Mouse (Mus musculus) stomach, postnatal 0 days (tissue): ENCODE data around the gene Psmd2. TPM values are rescaled to one million over a fixed set of nuclear protein-coding genes. Genes with fewer than 3 reads are reported as not detected.

ENCODE experiments used
- ATAC-seq: fragments of 200-750 bp; cut with Nextera tagmentation; 2 replicates; pipeline ENCODE4 v1.8.0; 2017; ENCODE audit not compliant: low FRiP score, low TSS enrichment
- DNase-seq: peaks from one replicate; pipeline ENCODE4 v3.0.0-alpha.2; 2016; ENCODE audit warnings: low spot score
- H3K27ac ChIP-seq: fragments of 300-500 bp; sonication (generic); replicated peaks from 2 replicates; pipeline ENCODE4 v1.5.1; 2014; ENCODE audit warnings: mild to moderate bottlenecking, control low read depth
- H3K27me3 ChIP-seq: fragments of 300-500 bp; sonication (generic); 2 replicates; pipeline ENCODE4 v1.6.1; 2014; ENCODE audit warnings: low read length; ENCODE audit not compliant: control insufficient read depth, insufficient read depth
- H3K36me3 ChIP-seq: fragments of 300-500 bp; sonication (generic); 2 replicates; pipeline ENCODE4 v1.6.1; 2014; ENCODE audit warnings: low read length, mixed read lengths; ENCODE audit not compliant: control insufficient read depth, insufficient read depth
- H3K4me1 ChIP-seq: fragments of 300-500 bp; sonication (generic); replicated peaks from 2 replicates; pipeline ENCODE4 v1.6.1; 2014; ENCODE audit warnings: antibody characterized with exemption; ENCODE audit not compliant: control insufficient read depth, insufficient read depth
- H3K4me2 ChIP-seq: fragments of 300-500 bp; sonication (generic); replicated peaks from 2 replicates; pipeline ENCODE4 v1.6.1; 2014; ENCODE audit warnings: low read depth, mild to moderate bottlenecking, control low read depth, moderate library complexity
- H3K4me3 ChIP-seq: fragments of 300-500 bp; sonication (generic); 2 replicates; pipeline ENCODE4 v1.5.1; 2014; ENCODE audit warnings: low read depth, low read length, control low read depth
- H3K9ac ChIP-seq: fragments of 300-500 bp; sonication (generic); 2 replicates; pipeline ENCODE4 v1.6.1; 2014; ENCODE audit warnings: mild to moderate bottlenecking, low read length, control low read depth, mixed read lengths
- H3K9me3 ChIP-seq: fragments of 300-500 bp; sonication (generic); 2 replicates; pipeline ENCODE4 v1.6.1; 2016; ENCODE audit warnings: low read length; ENCODE audit not compliant: control insufficient read depth
- CTCF ChIP-seq: IDR thresholded peaks from 2 replicates; pipeline ENCODE4 v1.5.1; 2016; ENCODE audit warnings: antibody characterized with exemption, low read depth, mild to moderate bottlenecking, moderate library complexity
- EP300 ChIP-seq: optimal IDR thresholded peaks from 2 replicates; pipeline ENCODE3; 2016; ENCODE audit warnings: antibody characterized with exemption
- WGBS: fragments of 180-500 bp; shearing (Covaris S2); extraction: QIAGEN DNeasy Blood & Tissue Kit; methylation state at CpG from one replicate; pipeline ENCODE4 v1.1.7; 2014; 5-methylcytosine and 5-hydroxymethylcytosine counted together
- microRNA counts: library from miRNA; unstranded; fragments of <30 nt; microRNA quantifications from one replicate; lab custom pipeline; 2015
- microRNA-seq: library from miRNA; unstranded; fragments of <30 nt; microRNA quantifications from one replicate; pipeline ENCODE4, GENCODE M21; 2016
- polyA plus RNA-seq: library from polyadenylated mRNA; unstranded; fragments of >200 nt; fragmentation: Nextera tagmentation; extraction: Ambion mirVana; gene quantifications from 2 replicates; pipeline ENCODE4 v1.2.1, GENCODE M21; 2015

The Psmd2 gene
- polyA plus RNA-seq, 1 experiment from 2014 or later = 177 TPM

DNA sequence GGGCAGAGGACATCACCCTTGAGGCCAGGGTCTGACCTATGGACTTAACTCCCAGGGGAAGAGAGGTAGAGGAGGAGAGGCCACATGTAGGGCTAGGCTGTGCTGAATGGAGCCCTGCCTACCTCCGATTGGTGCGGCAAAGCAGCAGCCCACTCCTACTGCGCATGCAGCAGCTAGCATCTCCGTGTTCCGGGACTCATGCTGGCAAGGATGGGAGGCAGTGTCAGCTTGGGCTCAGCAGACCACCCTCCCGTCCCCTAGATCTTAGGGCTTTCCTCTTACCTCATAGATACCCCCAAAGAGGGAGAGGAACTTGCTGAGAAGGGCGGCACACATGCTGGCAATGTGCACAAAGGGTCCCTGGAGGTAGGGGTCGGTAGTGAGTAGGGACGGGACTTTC, 60.7 kb downstream of the Psmd2 start:
- Histone ChIP-seq H3K4me1 (peaks cover 3% of the 10 kb centered on the region; the same call in 1 of the 2 replicates), H3K36me3 (no peaks in the 10 kb centered on the region), H3K9me3 (no peaks in the 10 kb centered on the region), H3K27me3 (no peaks in the 10 kb centered on the region), H3K27ac (no peak overlapping the region), H3K9ac (no peak overlapping the region), H3K4me2 (no peak overlapping the region), H3K4me3 (no peak overlapping the region)
- no peak for DNase-seq
- WGBS = 88% methylated on average over 9 of the region's 9 CpGs
- TF ChIP-seq EP300 (no peak), CTCF (no peak)
- no peak for ATAC-seq

DNA sequence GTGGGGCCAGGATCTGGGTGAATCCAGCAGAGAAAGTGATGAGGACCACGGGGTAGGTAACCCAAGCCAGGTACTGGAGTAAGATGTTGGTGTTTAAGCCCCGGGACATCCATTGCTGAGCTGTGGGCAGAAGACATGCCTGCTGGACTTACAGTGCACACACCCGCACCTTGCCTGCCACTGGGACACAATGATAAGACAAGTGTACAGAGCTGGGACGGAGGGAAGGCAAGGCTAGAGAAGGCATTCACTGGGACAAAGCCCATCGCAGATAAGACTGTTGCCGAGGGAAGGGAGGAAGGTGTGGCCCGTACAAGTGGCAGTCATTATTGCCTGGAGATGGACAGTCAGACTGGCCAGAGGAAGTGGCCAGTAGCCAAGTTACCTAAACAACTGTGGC, 61.4 kb downstream of the Psmd2 start:
- Histone ChIP-seq H3K36me3 (no peaks in the 10 kb centered on the region), H3K9me3 (no peaks in the 10 kb centered on the region), H3K27me3 (no peaks in the 10 kb centered on the region), H3K4me3 (no peak overlapping the region), H3K9ac (no peak overlapping the region), H3K4me2 (no peak overlapping the region), H3K27ac (no peak overlapping the region), H3K4me1 (peaks cover 3% of the 10 kb centered on the region; the same call in 1 of the 2 replicates)
- TF ChIP-seq EP300 (no peak), CTCF (no peak)
- 67% methylated on average over 7 of the region's 7 CpGs for WGBS
- no peak for DNase-seq
- no peak for ATAC-seq

MicroRNA genes within 50 kb of the gene (microRNA counts, 519-probe panel; counts per million panel counts)
- microRNA mmu-miR-1224 (lab: Ali Mortazavi, UCI) = 3,467 counts per million, percentile 17 among the panel's probes with 10 or more counts

Small RNAs within 50 kb of the gene (microRNA-seq; reads per million reads assigned to microRNA genes)
- gene Mir1224 = 9.0 reads per million, percentile 14 among the genes with 10 or more reads in this experiment

Other genes with a start within 250 kb of the Psmd2 start
- gene Abcc5, start 225.3 kb upstream of the Psmd2 start, polyA plus RNA-seq = 15.9 and 19.3 TPM in 2 replicates
- gene Eif2b5, start 152.8 kb upstream of the Psmd2 start, polyA plus RNA-seq = 58.2 and 58.7 TPM in 2 replicates
- 8.7 and 10.0 TPM in 2 replicates for gene Dvl3, start 134.7 kb upstream of the Psmd2 start, polyA plus RNA-seq
- 332 and 349 TPM in 2 replicates for gene Ap2m1, start 116.2 kb upstream of the Psmd2 start, polyA plus RNA-seq
- 31.0 and 33.0 TPM in 2 replicates for gene Abcf3, start 103.1 kb upstream of the Psmd2 start, polyA plus RNA-seq
- 1.3 and 2.1 TPM in 2 replicates for gene Vwa5b2, start 62.2 kb upstream of the Psmd2 start, polyA plus RNA-seq
- 19.2 and 21.4 TPM in 2 replicates for gene Eef1akmt4, start 40.1 kb upstream of the Psmd2 start, polyA plus RNA-seq
- gene Gm49333, start 40.0 kb upstream of the Psmd2 start, polyA plus RNA-seq = not detected in 2 replicates
- gene Alg3, start 39.9 kb upstream of the Psmd2 start, polyA plus RNA-seq = 24.5 and 25.8 TPM in 2 replicates
- gene Camk2n2, start 30.4 kb upstream of the Psmd2 start, polyA plus RNA-seq = 0.74 and 1.2 TPM in 2 replicates
- gene Ece2, start 21.8 kb upstream of the Psmd2 start, polyA plus RNA-seq = 0.61 and 0.89 TPM in 2 replicates
- gene Eif4g1, start 16.7 kb downstream of the Psmd2 start, polyA plus RNA-seq = 83.8 and 86.1 TPM in 2 replicates
- 6.7 and 7.0 TPM in 2 replicates for gene Fam131a, start 41.6 kb downstream of the Psmd2 start, polyA plus RNA-seq
- 59.5 and 60.4 TPM in 2 replicates for gene Polr2h, start 66.0 kb downstream of the Psmd2 start, polyA plus RNA-seq
- 8.4 and 10.7 TPM in 2 replicates for gene Clcn2, start 66.1 kb downstream of the Psmd2 start, polyA plus RNA-seq
- gene Chrd, start 81.5 kb downstream of the Psmd2 start, polyA plus RNA-seq = 2.9 and 3.9 TPM in 2 replicates
- 0.40 and 0.42 TPM in 2 replicates for gene Thpo, start 82.9 kb downstream of the Psmd2 start, polyA plus RNA-seq